Mouse (Mus musculus) olfactory bulb, adult 2 months (tissue): ENCODE measurements around the gene Fzd7.

Source experiments
- CTCF ChIP-seq: fragments of 200-500 bp; IDR thresholded peaks from 2 replicates; pipeline ENCODE4 v1.5.1; 2012; ENCODE audit warnings: low read depth, mild to moderate bottlenecking, low read length, moderate library complexity; ENCODE audit not compliant: insufficient read depth
- POLR2A ChIP-seq: fragments of 200-500 bp; IDR thresholded peaks from 2 replicates; pipeline ENCODE4 v1.6.1; 2012; ENCODE audit warnings: mild to moderate bottlenecking, low read depth, low read length, moderate library complexity; ENCODE audit not compliant: insufficient read depth

- TF ChIP-seq CTCF = no peak
- no peak for TF ChIP-seq POLR2A
These were observed 684 bp downstream of the Fzd7 start for GRCm38 (mm10) chr1:59482696-59483520.
